ENCODE assay signal across 20 mouse cellular contexts in genomic region chr8:82623791-82624431, GRCm38 (mm10).
DNase-seq lines count a peak whose midpoint lies in the region; ATAC-seq lines count a peak whose summit lies in the region.
"Had no signal": no experiment of that assay in that cellular context is flagged by ENCODE, and none has a peak within 500 bp of the region (broad histone marks: within the 10 kb centered on the region; RNA-seq: fewer than 3 reads in every experiment).

No protein-coding gene starts in this region.

- DNase-seq in heart, adult 8-10 months (ENCODE audit: low spot score): no peak
- no peak for DNase-seq in left cerebral cortex, adult 18-20 months (ENCODE audit: low spot score in 2 of 2)
- DNase-seq: adrenal gland, adult 8-10 months; adrenal gland, postnatal 14 days; adrenal gland, postnatal 36 days; B cell, adult 2 months; cerebellum, adult 11-12 months; cerebellum, adult 2 months; cerebellum, adult 9-10 months; cerebellum, postnatal 10 days; cerebellum, postnatal 25 days; embryo, embryonic 11 days had no signal

- ATAC-seq in common myeloid progenitor, adult 5-6 weeks (replicated peaks; ENCODE audit: low read depth, poor library complexity, severe bottlenecking): peak; percentile 74
- peak; percentile 74 to 84 for ATAC-seq in hematopoietic stem cell, adult 5-6 weeks (replicated peaks in 1 of 2; ENCODE audit: insufficient read depth in 1 of 2, low FRiP score in 2 of 2, low TSS enrichment in 1 of 2, low read depth in 1 of 2, poor library complexity in 2 of 2, severe bottlenecking in 2 of 2)
- ATAC-seq in megakaryocyte progenitor cell, adult 5-6 weeks (replicated peaks; ENCODE audit: poor library complexity): peak; percentile 69
- ATAC-seq: activated CD4-positive, CD25-positive, alpha-beta regulatory T cell, adult 4 months; CD4-positive, CD25-positive, alpha-beta regulatory T cell, adult 4 months; forebrain, embryonic 14.5 days; forebrain, embryonic 16.5 days; Patski had no signal
